Comparison of ENCODE assay signal across 10 mouse cellular contexts in the genomic region with DNA sequence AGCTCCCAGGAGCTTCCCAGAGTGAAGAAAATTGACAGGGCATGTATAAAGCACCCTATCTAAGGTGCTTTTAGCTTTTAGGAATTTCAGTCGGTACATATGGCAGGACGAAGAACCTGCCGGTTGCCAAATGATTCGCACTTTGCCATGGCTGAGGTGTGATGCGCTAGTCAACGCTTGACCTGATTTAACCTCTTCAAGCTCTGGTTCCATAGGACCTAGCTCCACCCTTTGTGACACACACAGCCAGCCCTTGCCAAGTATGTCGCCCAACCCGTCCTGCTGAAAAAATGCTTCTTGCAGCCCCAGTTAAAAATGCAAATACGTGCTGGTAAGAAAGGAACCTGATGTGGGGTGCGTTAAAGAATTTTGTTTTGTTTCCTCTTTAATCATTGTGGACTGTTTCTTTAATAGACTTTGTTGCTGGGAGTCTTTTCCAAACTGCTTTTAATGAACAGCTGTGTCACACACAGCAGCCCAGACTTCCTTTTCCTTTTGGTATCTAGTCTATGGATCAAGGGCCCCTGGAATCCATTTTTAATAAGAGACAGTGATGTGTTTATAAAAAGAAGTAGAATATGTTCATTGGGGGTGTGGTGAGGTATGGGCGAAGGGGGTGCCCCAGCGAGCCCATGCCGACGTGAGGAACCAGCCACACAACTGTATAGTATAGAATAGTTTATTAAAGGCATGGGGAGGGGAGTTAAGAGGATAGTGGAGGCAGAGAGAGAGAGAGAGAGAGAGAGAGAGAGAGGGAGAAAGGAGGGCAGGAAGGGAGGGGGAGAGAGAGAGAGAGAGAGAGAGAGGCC. TPM values are rescaled to one million over a fixed set of nuclear protein-coding genes. Genes with fewer than 3 reads are reported as not detected.
DNase-seq lines count a peak whose midpoint lies in the region; ATAC-seq and TF ChIP-seq lines count a peak whose summit lies in the region.
"Had no signal": no experiment of that assay in that cellular context is flagged by ENCODE, and none has a peak within 500 bp of the region (broad histone marks: within the 10 kb centered on the region; RNA-seq: fewer than 3 reads in every experiment).

No protein-coding gene starts in this region.

- no peak for TF ChIP-seq POLR2A in kidney, adult 2 months (IDR thresholded peaks at IDR 0.05; ENCODE audit: low read depth, low read length)

- no peaks in the 10 kb centered on the region for H3K9me3 ChIP-seq in embryonic facial prominence, embryonic 12.5 days
- no peaks in the 10 kb centered on the region for H3K9me3 ChIP-seq in kidney, postnatal 0 days (replicated peaks; ENCODE audit: low read length)
- no peaks in the 10 kb centered on the region for H3K9me3 ChIP-seq in lung, postnatal 0 days (ENCODE audit: low read length)
- no peaks in the 10 kb centered on the region for H3K9me3 ChIP-seq in forebrain, postnatal 0 days (ENCODE audit: low read length)
- H3K9me3 ChIP-seq: G1E had no signal

- no peak for ATAC-seq in embryonic facial prominence, embryonic 12.5 days (ENCODE audit: insufficient number of reproducible peaks, insufficient read depth, low FRiP score, low TSS enrichment)
- ATAC-seq in kidney, postnatal 0 days (replicated peaks; ENCODE audit: low FRiP score, low read depth) = peak; percentile 62
- ATAC-seq in lung, postnatal 0 days = peak; percentile 94
- no peak for ATAC-seq in forebrain, postnatal 0 days

- no peak overlapping the region for H3K4me3 ChIP-seq in kidney, adult 2 months (ENCODE audit: insufficient read depth, low read depth, low read length)
- no peak overlapping the region for H3K4me3 ChIP-seq in embryonic facial prominence, embryonic 12.5 days
- no peak overlapping the region for H3K4me3 ChIP-seq in kidney, postnatal 0 days (replicated peaks; ENCODE audit: low read depth, low read length)
- no peak overlapping the region for H3K4me3 ChIP-seq in lung, postnatal 0 days (ENCODE audit: low read depth, low read length)
- H3K4me3 ChIP-seq in forebrain, postnatal 0 days (ENCODE audit: low read depth, low read length) = no peak overlapping the region
- H3K4me3 ChIP-seq: heart, adult 2 months had no signal

- peak overlapping the region; percentile 72 for H3K27ac ChIP-seq in kidney, adult 2 months (ENCODE audit: insufficient read depth, low read depth, low read length)
- no peak overlapping the region for H3K27ac ChIP-seq in embryonic facial prominence, embryonic 12.5 days
- H3K27ac ChIP-seq in kidney, postnatal 0 days = peak overlapping the region; percentile 84
- H3K27ac ChIP-seq in lung, postnatal 0 days (ENCODE audit: low read length) = peak overlapping the region; percentile 87
- no peak overlapping the region for H3K27ac ChIP-seq in forebrain, postnatal 0 days (ENCODE audit: low read depth, low read length)
- H3K27ac ChIP-seq: heart, adult 2 months had no signal

- TF ChIP-seq EP300 in lung, postnatal 0 days (IDR thresholded peaks at IDR 0.05) = peak; percentile 68

- H3K36me3 ChIP-seq in kidney, adult 2 months (ENCODE audit: control insufficient read depth, insufficient read depth, low read length) = no peaks in the 10 kb centered on the region
- no peaks in the 10 kb centered on the region for H3K36me3 ChIP-seq in embryonic facial prominence, embryonic 12.5 days
- H3K36me3 ChIP-seq in kidney, postnatal 0 days (ENCODE audit: insufficient read depth, low read length) = no peaks in the 10 kb centered on the region
- no peaks in the 10 kb centered on the region for H3K36me3 ChIP-seq in lung, postnatal 0 days (ENCODE audit: insufficient read depth, low read length)
- H3K36me3 ChIP-seq in forebrain, postnatal 0 days (ENCODE audit: insufficient read depth) = no peaks in the 10 kb centered on the region
- H3K36me3 ChIP-seq: G1E had no signal

- H3K9ac ChIP-seq in embryonic facial prominence, embryonic 12.5 days = no peak overlapping the region
- H3K9ac ChIP-seq in kidney, postnatal 0 days (ENCODE audit: low read depth, low read length) = no peak overlapping the region
- H3K9ac ChIP-seq in lung, postnatal 0 days (replicated peaks; ENCODE audit: low read depth) = no peak overlapping the region
- H3K9ac ChIP-seq in forebrain, postnatal 0 days = no peak overlapping the region

- 32% methylated on average over 14 of the region's 14 CpGs for WGBS in kidney, adult 2 months
- WGBS in embryonic facial prominence, embryonic 12.5 days = 76% methylated on average over 14 of the region's 14 CpGs
- WGBS in kidney, postnatal 0 days = 44% methylated on average over 14 of the region's 14 CpGs
- WGBS in lung, postnatal 0 days = 45% methylated on average over 14 of the region's 14 CpGs
- WGBS in forebrain, postnatal 0 days = 75% methylated on average over 14 of the region's 14 CpGs

- no peak for TF ChIP-seq CTCF in kidney, adult 2 months (conservative IDR thresholded peaks at IDR 0.05; ENCODE audit: insufficient read depth, insufficient read length, low read depth, low read length)
- no peak for TF ChIP-seq CTCF in kidney, postnatal 0 days (IDR thresholded peaks at IDR 0.05; ENCODE audit: low read depth)
- no peak for TF ChIP-seq CTCF in lung, postnatal 0 days (IDR thresholded peaks at IDR 0.05)
- no peak for TF ChIP-seq CTCF in forebrain, postnatal 0 days (IDR thresholded peaks at IDR 0.05; ENCODE audit: low read depth)

- no peaks in the 10 kb centered on the region for H3K27me3 ChIP-seq in kidney, adult 2 months (replicated peaks; ENCODE audit: control insufficient read depth, insufficient read depth, low read length)
- no peaks in the 10 kb centered on the region for H3K27me3 ChIP-seq in embryonic facial prominence, embryonic 12.5 days
- no peaks in the 10 kb centered on the region for H3K27me3 ChIP-seq in kidney, postnatal 0 days (ENCODE audit: insufficient read depth, low read length)
- no peaks in the 10 kb centered on the region for H3K27me3 ChIP-seq in lung, postnatal 0 days (replicated peaks; ENCODE audit: insufficient read depth, low read length)
- no peaks in the 10 kb centered on the region for H3K27me3 ChIP-seq in forebrain, postnatal 0 days (ENCODE audit: insufficient read depth, low read length)

- DNase-seq in kidney, adult 2 months = peak; percentile 44
- no peak for DNase-seq in kidney, postnatal 10 days
- DNase-seq in kidney, postnatal 0 days (ENCODE audit: low spot score) = no peak
- peak; percentile 84 for DNase-seq in lung, postnatal 0 days (ENCODE audit: low spot score)
- no peak for DNase-seq in thymus, postnatal 4 days
- DNase-seq in cerebellum, adult 18-20 months = no peak
- DNase-seq in forebrain, postnatal 0 days = no peak
- DNase-seq: heart, adult 2 months had no signal

- peaks cover 15% of the 10 kb centered on the region; the same call in 1 of the 2 replicates for H3K4me1 ChIP-seq in kidney, adult 2 months (ENCODE audit: control insufficient read depth, insufficient read depth, low read length)
- H3K4me1 ChIP-seq in embryonic facial prominence, embryonic 12.5 days = peaks cover 15% of the 10 kb centered on the region; the same call in 1 of the 2 replicates
- peaks cover 11% of the 10 kb centered on the region; the same call in 1 of the 2 replicates for H3K4me1 ChIP-seq in kidney, postnatal 0 days (replicated peaks; ENCODE audit: insufficient read depth, low read length)
- H3K4me1 ChIP-seq in lung, postnatal 0 days (ENCODE audit: insufficient read depth, low read depth, low read length) = peaks cover 6% of the 10 kb centered on the region; the same call in 1 of the 2 replicates
- no peaks in the 10 kb centered on the region for H3K4me1 ChIP-seq in forebrain, postnatal 0 days (ENCODE audit: insufficient read depth)

- peak overlapping the region; percentile 28; the same call in 1 of the 2 replicates for H3K4me2 ChIP-seq in embryonic facial prominence, embryonic 12.5 days (replicated peaks)
- H3K4me2 ChIP-seq in kidney, postnatal 0 days (ENCODE audit: low read length) = peak overlapping the region; percentile 21
- peak overlapping the region; percentile 37 for H3K4me2 ChIP-seq in lung, postnatal 0 days (replicated peaks; ENCODE audit: low read depth, low read length)
- H3K4me2 ChIP-seq in forebrain, postnatal 0 days (ENCODE audit: low read depth) = no peak overlapping the region

RNA-seq across cellular contexts. Expression of a gene that starts 34.0 kb away (rescaled TPM):
- polyA plus RNA-seq in kidney, adult 2 months (2012; rRNA removed) = 36.7 and 37.2 TPM in 2 replicates
- 19.3 and 20.4 TPM in 2 replicates for polyA plus RNA-seq in embryonic facial prominence, embryonic 12.5 days (2016; fragmentation: Nextera tagmentation; extraction: Ambion mirVana)
- 51.7 and 52.8 TPM in 2 replicates for polyA plus RNA-seq in kidney, postnatal 0 days (2015; fragmentation: Nextera tagmentation; extraction: Ambion mirVana)
- polyA plus RNA-seq in lung, postnatal 0 days (2015; fragmentation: Nextera tagmentation; extraction: Ambion mirVana) = 215 and 250 TPM in 2 replicates
- total RNA-seq in forebrain, postnatal 0 days (2014; rRNA removed) = 3.0 and 3.4 TPM in 2 replicates
- 4.4 and 7.5 TPM in 2 replicates for polyA plus RNA-seq in forebrain, postnatal 0 days (2015; fragmentation: Nextera tagmentation; extraction: Ambion mirVana)
- polyA plus RNA-seq: G1E had no signal

RNA-seq across cellular contexts. Expression of a gene that starts 47.3 kb away (rescaled TPM):
- 21.9 and 22.9 TPM in 2 replicates for polyA plus RNA-seq in kidney, adult 2 months (2012; rRNA removed)
- polyA plus RNA-seq in embryonic facial prominence, embryonic 12.5 days (2016; fragmentation: Nextera tagmentation; extraction: Ambion mirVana) = 55.0 and 55.9 TPM in 2 replicates
- polyA plus RNA-seq in kidney, postnatal 0 days (2015; fragmentation: Nextera tagmentation; extraction: Ambion mirVana) = 22.0 and 24.5 TPM in 2 replicates
- polyA plus RNA-seq in lung, postnatal 0 days (2015; fragmentation: Nextera tagmentation; extraction: Ambion mirVana) = 22.7 and 28.9 TPM in 2 replicates
- 51.3 and 77.3 TPM in 2 replicates for total RNA-seq in forebrain, postnatal 0 days (2014; rRNA removed)
- 16.6 and 30.2 TPM in 2 replicates for polyA plus RNA-seq in forebrain, postnatal 0 days (2015; fragmentation: Nextera tagmentation; extraction: Ambion mirVana)

Comparison
In these comparisons a context has a peak if more than half of its experiments do, and no peak if none do; other contexts are left out.
1. DNase-seq: peak in kidney, adult 2 months (single experiment) and lung, postnatal 0 days (single experiment); none in kidney, postnatal 10 days (single experiment), kidney, postnatal 0 days (single experiment), thymus, postnatal 4 days (single experiment), cerebellum, adult 18-20 months (0 of 2) and forebrain, postnatal 0 days (single experiment).
2. H3K27ac ChIP-seq: peak in kidney, adult 2 months (single experiment), kidney, postnatal 0 days (single experiment) and lung, postnatal 0 days (single experiment); none in embryonic facial prominence, embryonic 12.5 days (single experiment) and forebrain, postnatal 0 days (single experiment).
3. ATAC-seq: peak in kidney, postnatal 0 days (single experiment) and lung, postnatal 0 days (single experiment); none in embryonic facial prominence, embryonic 12.5 days (single experiment) and forebrain, postnatal 0 days (single experiment).